Mouse (Mus musculus): Measurements from ENCODE around the gene Sox15.
"Not testable (repeated sequence)": the region's sequence is repeated elsewhere in the genome, so short reads cannot be mapped to it uniquely, and the experiment has no call there.

The Sox15 gene

DNA sequence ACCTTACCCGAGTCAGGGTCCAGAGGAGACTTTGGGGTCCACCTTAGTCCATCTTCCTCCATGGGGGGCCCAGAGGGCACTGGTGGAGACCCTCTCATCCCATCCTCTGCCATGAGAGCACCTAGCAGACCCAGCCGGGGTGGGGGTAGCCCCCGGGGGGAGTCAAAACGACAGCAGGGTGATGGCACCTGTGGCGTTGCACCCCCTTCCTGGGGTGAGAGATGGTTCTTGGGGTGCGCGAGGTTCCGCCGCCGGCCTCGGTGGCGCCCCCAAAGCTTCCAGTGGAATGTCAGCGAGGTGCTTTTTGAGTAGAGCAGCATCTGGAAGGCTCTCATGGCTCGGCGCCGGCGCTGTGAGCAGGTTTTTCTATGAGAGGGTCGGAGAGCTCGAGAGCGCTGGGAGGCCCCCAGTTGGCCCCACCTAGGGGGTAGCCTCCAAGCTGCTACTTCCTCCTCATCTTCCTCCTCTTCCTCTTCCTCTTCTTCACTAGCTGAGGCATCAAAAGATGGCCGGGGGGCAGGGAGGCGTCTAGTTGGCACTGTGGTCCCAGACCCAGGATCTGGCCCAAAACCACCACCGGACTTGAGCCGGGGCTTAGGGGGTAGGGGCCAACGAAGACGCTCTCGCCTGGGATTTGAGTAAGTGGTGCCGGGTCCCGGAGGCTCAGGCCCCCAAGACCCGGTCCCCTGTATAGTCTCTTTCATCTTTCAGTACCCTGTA is 25.2 kb downstream of the Sox15 start:
- no peak for DNase-seq (ENCODE audit: low spot score)

DNA sequence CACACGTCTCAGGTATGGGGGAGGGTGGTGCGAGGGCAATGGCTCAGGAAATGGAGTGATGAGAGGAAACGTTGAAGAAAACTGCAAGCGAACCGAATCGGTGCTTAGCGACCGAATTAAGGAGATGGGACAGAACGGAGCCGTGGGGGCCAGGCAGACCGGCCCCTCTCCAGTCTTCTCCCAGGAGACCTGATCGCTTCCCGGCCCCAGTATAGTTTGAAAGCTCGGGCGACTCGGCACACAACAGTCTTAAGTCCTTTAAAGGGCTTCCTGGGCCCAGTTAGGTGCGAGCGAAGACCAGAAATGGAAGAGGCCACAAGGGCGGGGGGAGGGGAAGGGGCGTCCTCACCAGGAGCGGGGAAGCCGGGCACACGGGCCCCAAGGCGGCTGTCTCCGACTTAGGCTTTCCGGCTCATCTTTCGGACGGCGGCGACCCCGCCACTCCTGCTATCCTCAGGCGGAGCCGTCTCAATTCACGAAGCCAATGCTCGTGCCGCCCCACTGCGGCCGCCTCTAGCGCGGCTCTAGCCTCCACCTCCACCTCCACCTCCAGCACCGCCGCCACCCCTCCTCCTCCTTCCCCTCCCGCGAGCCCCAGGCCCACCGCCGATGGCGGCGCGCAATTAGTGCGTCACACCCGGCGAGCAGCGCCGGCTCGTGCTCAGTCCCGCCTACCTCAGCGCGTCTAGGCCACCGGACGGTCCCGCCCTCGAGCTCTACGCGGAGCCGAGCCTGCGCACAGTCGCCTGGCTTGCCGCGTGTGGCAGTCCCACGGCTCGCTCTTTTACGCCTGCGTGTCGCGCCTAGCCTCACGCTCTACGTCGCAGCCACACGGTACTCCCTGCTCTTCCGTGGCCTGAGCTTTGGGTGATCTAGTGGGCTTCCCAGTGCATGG is 26.4 kb downstream of the Sox15 start, which contains the start of gene Senp3:
TSS of gene Senp3 (minus strand) at position 771 of the 895 bp plus-strand sequence.
- DNase-seq (ENCODE audit: low spot score) = peak; percentile 95

DNA sequence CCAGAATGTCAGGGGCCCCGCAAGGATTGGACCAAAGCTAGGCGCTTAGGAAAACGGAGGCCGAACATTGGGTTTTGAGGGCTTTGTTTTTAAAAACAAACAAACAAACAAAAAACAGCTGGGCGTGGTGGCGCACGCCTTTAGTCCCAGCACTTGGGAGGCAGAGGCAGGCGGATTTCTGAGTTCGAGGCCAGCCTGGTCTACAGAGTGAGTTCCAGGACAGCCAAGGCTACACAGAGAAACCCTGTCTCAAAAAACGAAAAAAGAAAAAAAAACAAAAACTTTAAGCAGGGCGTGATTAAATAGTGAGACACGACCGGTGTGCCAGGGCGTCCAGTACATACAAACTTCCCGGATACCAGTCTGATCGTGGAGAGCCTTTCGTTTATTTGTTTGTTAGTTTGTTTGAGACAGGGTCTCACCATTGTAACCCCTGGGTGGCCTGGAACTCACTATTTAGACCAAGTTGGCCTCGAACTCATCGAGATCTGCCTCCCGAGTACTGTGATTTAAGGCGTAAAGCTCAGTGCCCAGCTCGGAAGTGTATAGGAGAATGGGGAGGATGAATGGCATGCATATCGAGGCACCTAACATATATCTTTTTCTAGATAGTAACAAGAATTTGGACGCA is 27.2 kb downstream of the Sox15 start:
- DNase-seq (ENCODE audit: low spot score) = no peak

DNA sequence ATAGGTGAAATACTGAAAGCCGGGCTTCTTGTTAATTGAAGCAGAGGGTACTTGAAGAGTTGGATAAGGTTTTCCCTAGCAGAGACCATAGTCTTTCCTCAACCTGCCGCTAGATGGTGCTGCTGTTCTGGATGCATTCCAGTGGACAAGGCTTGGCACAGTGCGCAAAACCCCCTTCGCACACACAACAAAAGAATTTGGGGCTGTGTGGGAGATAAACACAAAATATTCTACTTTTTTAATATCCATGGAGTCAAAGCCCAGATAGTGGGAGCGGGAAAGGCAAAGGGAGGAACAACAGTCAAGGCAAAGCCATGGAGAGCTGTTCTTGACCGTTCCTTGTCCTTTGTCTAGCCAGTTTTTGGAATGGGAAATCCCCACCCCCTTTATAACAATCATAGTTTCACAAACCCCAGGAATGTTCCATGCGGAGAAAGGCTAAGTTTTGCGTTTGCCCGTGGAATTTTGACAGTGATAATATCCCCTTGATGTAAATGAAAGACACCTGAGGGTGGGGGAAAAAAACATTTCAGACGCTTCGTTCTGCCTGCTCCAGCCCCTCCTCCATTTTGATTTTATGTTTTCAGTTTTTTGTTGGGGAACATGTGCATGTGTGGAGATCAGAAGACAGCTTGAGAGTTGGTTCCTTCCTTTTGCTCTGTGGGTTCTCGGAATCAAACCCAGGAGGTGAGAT is 27.9 kb downstream of the Sox15 start:
- DNase-seq (ENCODE audit: low spot score) = peak; percentile 78

DNA sequence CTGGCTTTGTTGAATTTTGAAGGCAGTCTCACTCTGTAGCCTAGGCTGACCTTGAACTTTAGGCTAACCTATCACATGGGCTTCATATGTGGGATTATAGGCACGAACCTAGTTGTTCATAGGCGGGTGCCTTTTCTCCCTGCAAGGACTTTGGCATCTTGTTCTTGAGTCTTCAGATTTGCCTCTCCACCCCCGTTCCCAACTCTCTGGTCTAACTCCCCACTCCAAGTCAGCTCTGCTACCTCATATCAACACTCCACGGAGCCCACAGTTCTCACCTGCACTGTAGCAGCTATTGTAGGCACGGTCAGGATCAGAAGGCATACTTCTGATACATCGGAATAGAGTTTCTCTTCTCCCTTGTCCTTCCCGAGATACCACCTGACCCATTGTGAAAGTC is 28.5 kb downstream of the Sox15 start:
- no peak for DNase-seq (ENCODE audit: low spot score)

DNA sequence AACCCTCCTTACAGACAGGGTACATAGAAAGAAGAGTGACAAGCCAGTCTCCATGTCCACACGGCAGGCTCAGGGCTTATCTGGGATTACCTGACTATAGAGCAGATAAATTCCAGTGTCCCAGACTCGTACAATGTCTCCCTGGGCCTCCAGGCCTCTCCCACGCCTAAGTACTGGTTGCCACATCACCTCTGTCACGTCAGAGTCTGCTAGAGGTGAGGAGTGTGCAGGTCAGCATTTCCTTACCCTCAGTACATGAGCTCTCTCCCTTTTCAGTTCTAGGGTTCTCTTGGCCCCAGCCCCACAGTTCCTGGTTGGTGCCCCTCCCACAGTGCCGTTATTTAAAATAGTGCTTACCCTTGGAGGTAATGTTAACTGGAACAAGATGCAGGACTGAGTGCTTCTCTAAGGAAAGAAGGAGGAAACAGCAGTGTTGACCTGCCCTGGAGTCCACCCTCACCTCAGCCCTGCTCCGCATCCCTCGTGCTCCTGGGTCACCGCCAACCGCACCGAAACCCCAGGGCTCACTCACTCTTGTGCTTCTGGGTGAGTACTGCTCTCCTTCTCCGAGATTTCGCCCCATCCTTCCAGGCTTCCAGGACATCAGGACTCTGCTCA is 29.1 kb downstream of the Sox15 start:
- no peak for DNase-seq (ENCODE audit: low spot score)

DNA sequence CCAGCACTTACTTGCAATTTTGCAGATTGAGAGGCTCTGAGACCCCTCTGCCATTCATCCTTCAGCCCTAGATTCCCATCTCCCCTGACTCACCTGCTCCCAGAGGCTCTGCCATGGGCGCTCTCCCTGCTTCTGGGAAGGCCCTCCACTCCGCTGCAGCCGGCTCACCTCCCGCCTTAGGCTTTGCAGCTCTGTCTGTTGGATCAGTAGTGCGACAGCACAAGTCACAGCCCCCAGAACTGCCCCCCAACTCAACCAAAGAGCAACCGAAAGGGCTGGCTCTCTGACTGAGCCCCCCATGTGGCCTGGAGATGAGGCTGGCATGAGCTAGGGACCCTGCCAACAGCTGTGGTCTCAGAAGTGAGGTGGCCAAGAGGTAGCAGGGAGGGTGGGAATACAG is 29.8 kb downstream of the Sox15 start:
- DNase-seq (ENCODE audit: low spot score) = no peak

DNA sequence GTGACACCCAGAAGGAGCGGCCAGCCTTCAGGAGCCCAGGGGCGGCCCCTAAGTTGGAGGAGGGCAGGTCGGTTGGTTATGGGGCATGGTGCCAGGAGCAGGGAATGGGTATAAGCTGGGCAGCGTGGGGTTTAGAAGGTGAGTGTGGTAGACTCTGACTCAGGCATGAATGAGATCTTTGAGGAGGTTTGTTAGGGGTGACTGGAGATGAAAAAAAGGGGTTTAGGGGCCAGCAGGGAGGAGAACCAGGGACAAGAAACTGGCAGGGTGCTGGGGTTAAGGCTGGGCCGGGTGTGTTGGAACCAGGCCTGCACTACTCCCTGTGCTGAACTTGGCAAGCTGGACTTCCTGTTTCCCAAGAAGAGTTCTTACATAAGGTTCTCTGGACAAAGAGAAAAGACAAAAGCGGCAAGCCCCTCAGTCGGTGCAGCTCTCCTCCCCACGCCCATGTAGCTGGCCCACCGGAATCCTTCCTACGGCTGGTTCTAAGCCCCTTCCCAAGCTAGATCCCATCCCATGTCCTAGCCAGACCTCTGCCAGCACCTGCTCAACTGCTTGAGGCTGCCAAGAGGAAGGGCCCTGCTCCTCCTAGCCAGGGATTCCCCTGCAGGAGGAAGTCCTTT is 30.5 kb downstream of the Sox15 start, which contains the start of gene Tnfsf13:
TSS of gene Tnfsf13 (minus strand) at position 259 of the 623 bp plus-strand sequence.
- peak; percentile 78 for DNase-seq (ENCODE audit: low spot score)

DNA sequence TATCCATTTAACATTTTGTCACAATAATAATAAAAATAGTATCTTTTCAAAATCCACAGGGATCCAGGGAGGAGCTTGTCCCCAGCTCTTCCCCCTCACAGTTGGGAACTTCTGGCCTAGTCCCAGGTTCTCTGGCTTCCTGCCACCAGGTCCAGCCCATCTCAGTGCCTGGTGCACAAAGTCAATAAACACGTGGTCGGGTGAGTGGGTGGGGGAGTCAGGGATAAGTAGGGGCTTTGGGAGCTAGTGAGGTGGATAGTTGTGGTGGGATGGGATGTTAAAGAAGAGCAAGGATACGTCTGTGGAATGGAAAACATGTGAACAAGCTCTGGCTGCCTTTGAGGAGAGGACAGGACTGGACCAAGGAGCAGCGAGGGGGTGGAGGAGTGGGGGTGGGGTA is 31.3 kb downstream of the Sox15 start:
- DNase-seq (ENCODE audit: low spot score) = peak; percentile 76

DNA sequence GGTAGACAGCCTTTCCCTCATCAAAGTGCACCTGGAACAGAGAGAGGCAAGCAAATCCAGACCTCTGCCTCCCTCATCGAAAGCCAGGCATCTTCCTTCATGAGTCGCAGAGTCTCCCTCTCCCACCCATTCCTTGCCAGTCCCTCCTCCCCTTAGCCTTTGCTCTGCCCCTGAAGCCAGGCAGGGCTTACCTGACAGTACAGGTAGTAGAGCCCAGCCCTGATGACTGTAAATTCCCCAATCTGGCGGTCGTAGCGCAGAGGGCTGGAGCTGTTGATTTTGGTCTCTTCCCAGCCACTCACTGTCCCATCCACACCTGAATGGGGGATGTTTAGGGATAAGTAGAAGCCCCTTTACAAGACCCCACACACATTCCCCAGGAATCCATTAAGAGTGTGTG is 31.9 kb downstream of the Sox15 start:
- DNase-seq (ENCODE audit: low spot score) = no peak

DNA sequence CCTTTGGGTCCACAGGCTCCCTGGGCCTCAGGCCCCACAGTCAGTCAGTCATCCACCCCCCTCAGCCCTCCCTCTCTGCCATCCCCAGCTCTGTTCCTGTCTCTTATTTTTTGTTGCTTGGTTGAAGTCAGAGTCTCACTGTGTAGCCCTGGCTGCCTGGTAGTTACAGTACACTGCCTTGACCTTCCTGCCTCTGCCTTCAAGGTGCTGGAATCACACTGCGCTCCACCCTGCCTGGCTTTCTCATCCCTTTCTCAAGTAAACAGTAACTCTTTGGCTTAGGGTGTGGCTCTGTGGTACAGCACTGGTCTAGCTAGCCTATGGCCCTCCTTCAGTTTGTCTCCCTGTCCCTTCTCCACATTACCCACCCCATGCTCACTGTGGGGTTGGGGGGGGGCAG is 34.8 kb downstream of the Sox15 start:
- DNase-seq (ENCODE audit: low spot score) = no peak

DNA sequence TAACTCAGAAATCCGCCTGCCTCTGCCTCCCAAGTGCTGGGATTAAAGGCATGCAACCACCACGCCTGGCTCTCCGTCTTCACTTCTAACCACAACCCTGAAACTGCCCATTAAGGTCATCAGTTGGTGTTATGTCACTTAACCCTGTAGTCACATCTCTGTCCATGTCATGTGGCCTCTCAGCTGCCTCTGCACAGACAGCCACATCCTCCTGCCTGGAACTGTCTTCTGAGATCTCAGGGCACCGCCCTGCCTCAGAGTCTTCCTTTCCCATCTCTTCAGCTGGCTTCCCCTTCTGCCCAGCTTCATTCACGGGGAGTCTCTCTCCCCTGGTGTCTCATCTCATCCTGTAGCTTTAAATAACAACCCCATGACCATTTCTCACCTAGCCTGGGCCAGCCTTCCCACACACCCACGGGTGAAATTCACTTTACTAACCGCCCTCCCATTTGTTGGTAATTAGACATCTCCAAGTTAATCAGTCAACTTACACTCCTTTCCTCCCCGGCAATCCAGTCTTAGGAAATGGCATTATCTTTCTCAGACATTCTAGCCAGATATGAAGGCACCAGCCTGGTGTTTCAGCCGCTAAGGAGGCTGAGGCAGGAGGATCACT is 37.2 kb downstream of the Sox15 start:
- DNase-seq (ENCODE audit: low spot score) = no peak

DNA sequence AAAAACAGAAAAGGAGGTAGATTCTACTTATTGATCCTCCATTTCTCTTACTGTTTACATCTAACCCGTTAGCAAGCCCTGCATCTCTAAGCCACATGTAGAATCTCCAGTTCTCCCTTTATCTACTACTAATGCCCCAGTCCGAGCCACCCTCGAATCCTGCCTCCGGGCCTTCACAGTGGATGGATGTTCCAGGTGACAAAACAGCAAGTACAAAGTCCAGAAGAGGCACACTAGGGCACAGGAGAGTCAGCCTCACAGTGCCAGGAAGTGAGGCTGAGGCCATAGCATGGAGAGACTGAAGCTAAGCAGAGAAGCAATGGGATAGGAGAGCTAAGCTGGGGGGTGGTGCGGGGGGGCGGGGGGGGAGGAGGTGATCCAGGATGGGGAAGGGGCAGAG is 37.7 kb downstream of the Sox15 start:
- no peak for DNase-seq (ENCODE audit: low spot score)

DNA sequence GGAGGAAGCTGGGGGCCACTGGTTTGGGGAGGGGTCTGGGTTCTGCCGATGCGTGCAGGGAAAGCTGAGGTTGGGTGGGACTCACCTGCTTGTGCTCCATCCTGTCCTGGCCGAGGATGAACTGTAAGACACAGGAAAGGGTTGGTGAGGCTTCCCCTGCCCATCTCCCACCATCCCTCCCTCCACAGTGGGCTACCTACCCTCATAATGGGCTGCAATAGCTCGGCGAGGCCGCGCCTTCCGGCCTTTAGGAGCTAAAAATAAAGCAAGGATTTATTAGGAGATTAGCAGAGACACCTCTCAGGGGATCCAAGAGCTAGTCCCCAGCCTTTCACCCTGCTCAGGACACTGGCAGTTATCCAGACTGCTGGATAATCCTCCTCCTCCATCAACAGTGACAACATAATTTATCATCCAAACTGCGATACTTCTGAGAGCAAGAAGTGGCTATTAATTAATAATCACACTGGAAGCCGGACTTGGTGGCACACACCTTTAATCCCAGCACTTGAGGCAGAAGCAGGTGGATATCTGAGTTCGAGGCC is 38.4 kb downstream of the Sox15 start:
- no peak for DNase-seq (ENCODE audit: low spot score)

DNA sequence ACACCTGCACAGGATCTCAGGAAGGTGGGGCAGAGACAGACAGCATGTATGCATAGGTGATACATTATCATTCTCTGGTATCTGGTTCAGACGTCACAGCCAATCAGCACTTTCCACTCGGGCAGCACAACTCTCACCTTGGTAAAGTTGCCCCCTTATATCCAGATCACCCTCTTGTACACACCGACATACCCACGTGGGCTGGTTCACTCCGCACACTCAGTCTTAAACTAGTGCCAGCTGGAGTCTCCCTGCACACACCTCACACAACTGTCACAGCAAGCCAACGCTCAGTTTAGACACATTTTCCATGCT is 39.9 kb downstream of the Sox15 start:
- no peak for DNase-seq (ENCODE audit: low spot score)

DNA sequence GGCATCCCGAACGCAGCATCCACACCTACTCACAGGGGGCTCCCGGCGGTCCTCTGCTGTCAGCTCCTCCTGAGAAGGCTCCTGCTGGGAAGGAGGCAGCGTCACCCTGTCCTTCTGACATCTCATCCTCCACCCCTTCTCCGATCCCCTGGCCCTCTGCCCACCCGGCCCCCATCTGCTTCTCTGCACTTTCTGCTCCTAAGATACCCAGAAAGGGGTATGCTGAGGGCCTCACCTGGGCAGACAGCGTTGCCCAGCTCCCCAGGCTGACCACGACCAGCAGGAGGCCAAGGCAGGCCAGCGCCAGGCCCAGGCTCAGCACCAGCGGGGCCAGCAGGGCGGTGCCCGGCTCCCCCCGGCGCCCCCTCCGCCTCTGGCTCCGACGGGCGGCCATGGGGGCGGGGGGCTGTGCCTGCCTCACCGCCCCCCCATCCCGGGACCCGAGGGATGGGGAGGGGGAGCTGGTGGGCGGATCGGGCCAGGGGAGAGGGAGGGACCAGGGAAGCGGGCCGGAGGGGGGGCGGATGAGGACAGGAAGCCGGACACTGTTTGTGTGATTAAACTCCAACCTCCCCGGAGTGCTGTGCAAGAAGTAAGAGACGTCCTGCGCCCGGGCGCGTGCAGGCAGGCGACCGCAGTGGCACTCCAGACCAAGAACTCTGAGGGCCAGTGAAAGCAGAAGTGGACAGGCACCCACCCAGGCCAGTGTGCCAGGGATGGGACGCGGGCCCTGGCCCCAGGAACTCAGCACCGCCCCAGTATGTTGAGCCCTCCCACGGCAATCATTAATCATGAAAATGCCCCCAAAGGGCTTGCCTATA is 40.5 kb downstream of the Sox15 start, which contains the start of the genes Tnfsf12 and Tnfsfm13:
TSS of gene Tnfsf12 (minus strand) at position 489 of the 821 bp plus-strand sequence.
TSS of gene Tnfsfm13 (minus strand) at position 738 of the 821 bp plus-strand sequence.
- DNase-seq (ENCODE audit: low spot score) = peak; percentile 67

DNA sequence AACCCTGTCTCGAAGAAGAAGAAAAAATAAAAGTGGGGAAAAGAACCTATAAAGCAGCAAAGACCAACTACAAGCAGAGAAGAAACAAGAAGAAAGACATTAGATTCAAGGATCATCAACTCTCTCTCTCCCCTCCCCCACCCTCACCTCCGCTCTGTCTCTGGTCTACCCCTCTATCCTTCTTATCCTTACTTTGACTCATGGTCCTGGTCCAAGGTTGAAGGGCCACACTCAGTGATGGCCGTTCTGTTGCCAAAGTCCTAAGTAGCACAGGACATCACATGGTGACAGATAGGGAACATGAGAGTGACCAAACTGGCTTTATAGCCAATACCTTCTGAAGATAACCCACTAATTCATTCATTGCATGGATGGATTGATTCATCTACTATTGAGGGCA is 42.3 kb downstream of the Sox15 start:
- no peak for DNase-seq (ENCODE audit: low spot score)

DNA sequence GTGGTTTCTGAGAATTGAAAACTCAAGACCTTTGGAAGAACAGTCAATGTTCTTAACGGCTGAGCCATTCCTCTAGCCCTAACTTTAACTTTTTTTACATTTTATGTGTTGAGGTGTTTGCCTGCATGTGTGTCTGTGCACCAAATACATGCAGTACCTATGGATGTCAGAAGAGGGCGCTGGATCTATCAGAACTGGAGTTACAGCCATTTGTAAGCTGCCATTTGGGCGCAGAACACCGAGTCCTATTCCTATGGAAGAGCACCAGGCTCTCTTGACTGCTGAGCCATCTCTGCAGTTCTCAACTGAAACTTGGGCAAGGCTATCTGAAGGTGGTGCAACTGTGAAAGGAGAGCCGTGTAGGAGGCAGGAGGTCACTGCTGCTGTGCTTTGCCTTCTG is 43.5 kb downstream of the Sox15 start:
- DNase-seq (ENCODE audit: low spot score) = no peak

DNA sequence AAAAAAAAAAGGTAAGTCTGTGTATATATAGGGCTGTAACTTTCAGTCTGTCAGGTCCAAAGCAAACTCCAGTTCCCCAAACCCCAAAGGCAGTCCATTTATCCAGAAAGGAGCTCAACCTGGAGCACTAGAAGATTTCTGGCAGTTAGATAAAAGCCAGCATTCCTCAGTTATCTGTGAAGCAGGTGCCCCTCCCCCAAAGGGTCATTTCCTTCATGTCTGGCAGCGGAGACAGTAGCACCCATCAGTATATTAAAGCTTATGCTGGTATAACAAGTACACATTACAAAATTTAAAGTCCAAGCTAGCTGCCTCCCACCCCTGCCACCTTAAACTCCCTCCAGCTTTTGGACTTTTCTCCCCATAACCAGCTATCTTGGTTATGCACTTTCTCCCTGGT is 44.5 kb downstream of the Sox15 start:
- no peak for DNase-seq (ENCODE audit: low spot score)

DNA sequence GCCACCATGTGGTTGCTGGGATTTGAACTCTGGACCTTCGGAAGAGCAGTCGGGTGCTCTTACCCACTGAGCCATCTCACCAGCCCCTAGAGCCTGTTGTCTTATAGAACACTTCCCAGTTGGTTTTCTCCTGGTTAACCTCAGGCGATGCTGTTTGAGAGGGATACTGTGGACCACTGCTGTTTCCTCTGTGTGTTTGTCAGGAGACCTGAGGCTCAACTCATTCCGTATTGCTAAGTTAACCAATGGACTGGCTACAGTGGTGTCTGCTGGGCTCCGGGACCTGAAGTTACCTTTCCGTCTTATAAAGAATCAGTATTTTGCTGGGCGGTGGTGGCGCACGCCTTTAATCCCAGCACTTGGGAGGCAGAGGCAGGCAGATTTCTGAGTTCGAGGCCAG is 47.8 kb downstream of the Sox15 start:
- DNase-seq (ENCODE audit: low spot score) = not testable (repeated sequence)

All from ovary, adult 18-20 months (tissue).